Mouse (Mus musculus) neural tube, embryonic 14.5 days (tissue): ENCODE results near the gene Mrpl35. TPM values are rescaled to one million over a fixed set of nuclear protein-coding genes. Genes with fewer than 3 reads are reported as not detected.

ENCODE experiments used
- ATAC-seq: fragments of 200-750 bp; cut with Nextera tagmentation; 2 replicates; pipeline ENCODE4 v1.8.0; 2017; ENCODE audit warnings: low read depth, mild to moderate bottlenecking, moderate TSS enrichment, moderate library complexity
- H3K27ac ChIP-seq: fragments of 300-500 bp; sonication (generic); 2 replicates; pipeline ENCODE4 v1.5.1; 2014; ENCODE audit warnings: low read depth, mild to moderate bottlenecking, control low read depth, low read length, moderate library complexity, mixed read lengths
- H3K27me3 ChIP-seq: fragments of 300-500 bp; sonication (generic); 2 replicates; pipeline ENCODE4 v1.6.1; 2014; ENCODE audit warnings: low read length; ENCODE audit not compliant: control insufficient read depth, insufficient read depth
- H3K36me3 ChIP-seq: fragments of 300-500 bp; sonication (generic); 2 replicates; pipeline ENCODE4 v1.6.1; 2014; ENCODE audit warnings: low read length, mixed read lengths; ENCODE audit not compliant: control insufficient read depth, insufficient read depth
- H3K4me1 ChIP-seq: fragments of 300-500 bp; sonication (generic); 2 replicates; pipeline ENCODE4 v1.6.1; 2014; ENCODE audit warnings: low read length; ENCODE audit not compliant: control insufficient read depth, insufficient read depth
- H3K4me2 ChIP-seq: fragments of 300-500 bp; sonication (generic); 2 replicates; pipeline ENCODE4 v1.6.1; 2014; ENCODE audit warnings: mild to moderate bottlenecking, low read depth, low read length, control low read depth
- H3K4me3 ChIP-seq: fragments of 300-500 bp; sonication (generic); 2 replicates; pipeline ENCODE4 v1.5.1; 2014; ENCODE audit warnings: low read depth, low read length, control low read depth, mixed read lengths
- H3K9ac ChIP-seq: fragments of 300-500 bp; sonication (generic); replicated peaks from 2 replicates; pipeline ENCODE4 v1.6.1; 2014; ENCODE audit warnings: low read depth, mild to moderate bottlenecking, control low read depth, low read length, mixed read lengths
- H3K9me3 ChIP-seq: fragments of 300-500 bp; sonication (generic); 2 replicates; pipeline ENCODE4 v1.6.1; 2016; ENCODE audit warnings: low read length; ENCODE audit not compliant: control insufficient read depth
- WGBS: fragments of 180-500 bp; shearing (Covaris S2); extraction: QIAGEN DNeasy Blood & Tissue Kit; methylation state at CpG from one replicate; pipeline ENCODE4 v1.1.7; 2014; 5-methylcytosine and 5-hydroxymethylcytosine counted together
- polyA plus RNA-seq: library from polyadenylated mRNA; unstranded; fragments of >200 nt; fragmentation: Nextera tagmentation; extraction: Ambion mirVana; gene quantifications from 2 replicates; pipeline ENCODE4 v1.2.1, GENCODE M21; 2014

The Mrpl35 gene
- polyA plus RNA-seq, 1 experiment from 2014 or later = 46.2 TPM

DNA sequence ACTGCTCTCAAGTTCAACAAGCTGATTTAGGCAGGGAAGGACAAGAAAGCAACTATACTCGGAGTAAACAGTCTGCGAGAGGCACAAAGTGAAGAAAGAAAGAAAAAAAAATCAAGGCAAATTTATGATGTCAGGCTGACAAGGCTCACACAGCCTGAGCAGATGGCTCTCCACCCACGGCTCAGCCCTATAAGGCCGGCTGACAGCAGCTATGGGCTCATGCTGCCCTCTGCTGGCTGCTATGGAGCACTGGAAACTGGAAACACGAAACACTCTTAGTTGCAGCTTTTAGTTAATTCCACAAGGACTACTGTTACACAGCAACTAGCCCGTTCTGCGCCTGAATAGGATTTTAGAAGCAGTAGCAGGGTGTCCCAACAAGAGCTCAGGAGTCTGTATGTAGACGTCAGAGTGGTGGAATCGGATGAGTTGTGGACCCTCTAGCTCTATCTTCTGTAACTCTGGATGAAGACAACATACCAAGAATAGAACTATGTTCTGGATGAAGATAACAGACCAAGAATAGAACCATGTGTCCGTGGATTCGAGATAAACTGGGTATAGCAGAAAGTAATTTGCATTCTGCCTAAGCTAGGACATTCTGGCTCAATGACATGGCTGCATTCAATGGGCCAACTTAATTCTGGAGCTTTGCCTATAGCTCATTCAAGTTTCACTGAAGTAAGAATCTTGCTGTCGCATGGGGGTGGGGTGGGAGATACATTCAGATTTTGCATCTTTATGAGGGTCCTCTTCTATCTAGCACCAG lies 22.5 kb downstream of the Mrpl35 start:
- Histone ChIP-seq H3K4me3 (no peak overlapping the region), H3K27ac (no peak overlapping the region), H3K36me3 (peaks cover 16% of the 10 kb centered on the region), H3K27me3 (no peaks in the 10 kb centered on the region), H3K4me2 (no peak overlapping the region), H3K4me1 (no peaks in the 10 kb centered on the region), H3K9ac (no peak overlapping the region), H3K9me3 (no peaks in the 10 kb centered on the region)
- peak; percentile 93 for ATAC-seq
- WGBS = 28% methylated on average over 12 of the region's 12 CpGs

DNA sequence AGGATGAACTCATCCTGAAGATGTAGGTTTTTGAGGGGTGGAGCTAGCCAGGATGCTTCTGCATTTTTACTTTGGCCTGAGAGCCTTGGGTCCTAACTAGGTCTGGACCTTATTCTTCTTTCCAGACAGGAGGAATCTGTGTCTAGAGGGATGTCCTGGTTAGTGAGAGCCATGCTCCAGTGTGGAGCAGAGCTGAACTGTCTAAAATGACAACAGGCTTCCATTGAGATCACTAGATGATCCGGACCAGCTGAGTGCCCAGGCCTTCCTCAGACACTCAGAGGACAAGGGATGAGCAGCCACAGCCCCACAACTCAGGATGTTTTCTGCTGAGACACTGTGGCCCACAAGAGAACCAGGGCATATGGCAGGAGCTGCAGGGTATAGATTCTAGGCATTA lies 23.2 kb downstream of the Mrpl35 start:
- WGBS = 93% methylated on average over 1 of the region's 1 CpGs
- Histone ChIP-seq H3K27me3 (no peaks in the 10 kb centered on the region), H3K4me2 (no peak overlapping the region), H3K27ac (0 out of 2 replicates have a peak overlapping the region, but pooled peaks have one; percentile 23), H3K9ac (no peak overlapping the region), H3K4me1 (no peaks in the 10 kb centered on the region), H3K4me3 (no peak overlapping the region), H3K36me3 (peaks cover 13% of the 10 kb centered on the region; the same call in 1 of the 2 replicates), H3K9me3 (no peaks in the 10 kb centered on the region)
- ATAC-seq = peak; percentile 19; the same call in 1 of the 2 replicates

DNA sequence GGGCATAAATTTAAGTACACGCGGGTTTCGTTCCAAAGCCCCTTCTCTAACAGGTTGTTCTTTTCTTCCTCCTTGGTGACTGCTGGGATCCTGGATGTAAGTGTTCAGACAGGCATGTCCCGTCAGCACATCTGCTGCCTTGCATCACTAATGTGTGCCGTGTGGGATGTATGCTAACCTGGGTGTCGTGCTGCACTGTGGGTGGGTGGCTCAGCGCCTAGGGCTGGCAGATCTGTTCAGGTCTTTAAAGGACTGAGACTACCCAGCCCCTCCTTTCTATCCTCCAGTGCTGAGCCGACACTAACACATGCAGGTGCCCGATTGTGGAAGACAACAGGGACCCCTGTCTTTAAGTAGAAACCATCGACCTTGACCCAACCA lies 25.1 kb downstream of the Mrpl35 start:
- Histone ChIP-seq H3K36me3 (peaks cover 12% of the 10 kb centered on the region; the same call in 1 of the 2 replicates), H3K9me3 (no peaks in the 10 kb centered on the region), H3K4me3 (no peak overlapping the region), H3K9ac (no peak overlapping the region), H3K4me1 (no peaks in the 10 kb centered on the region), H3K27ac (no peak overlapping the region), H3K4me2 (no peak overlapping the region), H3K27me3 (no peaks in the 10 kb centered on the region)
- no peak for ATAC-seq
- 68% methylated on average over 10 of the region's 10 CpGs for WGBS

DNA sequence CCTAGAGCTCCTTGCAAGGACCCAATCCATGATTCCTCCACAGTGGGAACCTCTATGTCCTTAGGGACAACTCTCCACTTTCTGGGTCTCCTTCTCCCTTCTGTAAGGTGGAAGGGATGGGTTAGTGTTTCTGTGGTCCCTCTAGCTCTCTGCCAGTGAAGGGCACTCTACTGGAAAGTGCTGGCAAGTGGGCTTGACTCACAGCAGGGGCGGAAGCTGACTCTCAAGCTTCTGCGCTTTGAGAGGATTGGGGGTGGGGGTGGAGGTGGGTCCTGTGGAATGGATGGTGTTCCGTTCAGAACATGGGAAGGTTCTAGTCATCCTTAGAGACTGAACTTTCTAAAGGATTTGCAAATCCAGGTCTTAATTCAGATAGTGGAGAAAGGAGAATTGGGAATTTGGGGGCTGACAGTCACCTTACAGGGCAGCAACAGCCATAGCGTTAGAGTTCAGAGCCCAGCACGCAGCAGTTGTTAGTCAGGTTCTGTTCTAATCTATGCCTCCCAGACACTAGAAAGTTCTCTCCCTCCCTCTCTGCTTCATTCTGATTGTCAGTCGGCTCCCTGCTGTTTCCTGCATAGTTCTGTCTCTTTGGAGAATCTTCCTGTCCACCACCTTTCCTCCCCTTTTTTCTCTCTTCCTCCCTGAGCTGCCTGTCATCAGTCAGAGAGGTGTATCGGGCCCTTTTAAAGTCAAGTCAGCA lies 25.6 kb downstream of the Mrpl35 start:
- peaks cover 14% of the 10 kb centered on the region; the same call in 1 of the 2 replicates for H3K36me3 ChIP-seq
- no peak for ATAC-seq
- H3K27ac ChIP-seq = no peak overlapping the region
- H3K4me3 ChIP-seq = no peak overlapping the region
- H3K4me1 ChIP-seq = no peaks in the 10 kb centered on the region
- 71% methylated on average over 7 of the region's 7 CpGs for WGBS
- H3K9ac ChIP-seq = no peak overlapping the region
- H3K4me2 ChIP-seq = no peak overlapping the region
- H3K9me3 ChIP-seq = no peaks in the 10 kb centered on the region
- no peaks in the 10 kb centered on the region for H3K27me3 ChIP-seq

DNA sequence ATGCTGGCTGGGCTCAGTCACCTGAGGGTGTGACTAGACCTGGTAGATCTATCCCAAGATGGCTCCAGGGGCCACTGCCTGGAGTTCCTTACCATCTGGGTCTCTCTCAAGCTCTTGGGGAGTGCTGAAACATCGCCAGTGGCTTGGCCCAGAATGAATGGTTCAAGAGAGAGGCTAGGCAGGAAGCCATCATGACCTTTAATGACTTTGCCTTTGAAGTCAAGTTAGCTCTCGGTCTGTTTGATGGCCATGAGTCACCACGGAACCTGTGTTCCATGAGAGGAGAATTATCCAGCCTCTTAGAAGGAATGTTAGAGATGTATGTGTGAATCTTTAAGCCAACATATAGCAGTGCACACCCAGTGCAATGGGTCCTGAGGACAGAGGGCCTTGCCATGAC lies 27.4 kb downstream of the Mrpl35 start:
- Histone ChIP-seq H3K4me2 (no peak overlapping the region), H3K4me1 (no peaks in the 10 kb centered on the region), H3K9me3 (no peaks in the 10 kb centered on the region), H3K9ac (no peak overlapping the region), H3K36me3 (peaks cover 19% of the 10 kb centered on the region), H3K27ac (no peak overlapping the region), H3K27me3 (no peaks in the 10 kb centered on the region), H3K4me3 (no peak overlapping the region)
- 75% methylated on average over 3 of the region's 3 CpGs for WGBS
- no peak for ATAC-seq

DNA sequence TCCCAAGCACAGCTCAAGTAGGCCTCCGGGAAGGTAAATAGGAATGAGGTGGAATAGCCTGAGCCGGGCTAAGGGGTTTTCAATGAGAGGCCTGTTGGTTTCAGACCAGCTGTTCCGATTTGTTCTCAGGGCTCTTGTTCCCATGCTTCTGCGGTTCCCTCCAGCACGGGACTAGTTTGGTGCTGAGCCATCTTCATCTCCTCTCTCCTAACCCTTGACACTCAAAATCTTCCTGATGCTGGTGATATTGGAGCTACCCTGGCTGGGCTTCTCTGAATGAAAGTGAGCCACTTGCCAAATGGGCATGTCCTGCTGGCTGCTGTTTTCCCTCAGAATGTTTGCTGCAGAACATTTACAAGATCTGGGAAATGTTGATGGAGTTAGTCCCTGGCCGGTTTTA lies 35.0 kb downstream of the Mrpl35 start:
- H3K9me3 ChIP-seq = no peaks in the 10 kb centered on the region
- no peaks in the 10 kb centered on the region for H3K27me3 ChIP-seq
- H3K36me3 ChIP-seq = peaks cover 8% of the 10 kb centered on the region
- H3K4me1 ChIP-seq = no peaks in the 10 kb centered on the region
- H3K9ac ChIP-seq = no peak overlapping the region
- no peak overlapping the region for H3K4me3 ChIP-seq
- no peak overlapping the region for H3K27ac ChIP-seq
- H3K4me2 ChIP-seq = no peak overlapping the region
- ATAC-seq = no peak
- 88% methylated on average over 6 of the region's 6 CpGs for WGBS

DNA sequence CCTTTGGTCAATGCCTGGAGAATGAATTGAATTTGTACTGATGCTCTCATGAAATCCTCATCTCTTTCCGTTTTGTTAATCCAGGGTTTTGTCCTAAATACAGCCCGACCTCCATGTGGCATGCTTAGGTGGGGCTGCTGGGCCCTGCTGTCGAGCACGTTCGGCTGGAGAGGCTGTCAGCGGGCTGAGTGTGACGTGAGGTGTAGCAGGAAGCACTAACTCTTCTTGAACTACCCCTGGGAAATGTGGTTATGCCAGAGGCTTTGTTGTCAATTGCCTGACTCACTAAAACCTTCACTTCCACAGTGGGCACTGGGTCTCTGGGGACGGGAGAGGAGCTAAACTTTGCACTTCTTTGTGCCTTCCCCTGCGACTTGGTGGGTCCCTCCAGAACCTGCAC lies 38.4 kb downstream of the Mrpl35 start:
- WGBS = 85% methylated on average over 9 of the region's 9 CpGs
- Histone ChIP-seq H3K27ac (no peak overlapping the region), H3K36me3 (peaks cover 4% of the 10 kb centered on the region), H3K9ac (no peak overlapping the region), H3K4me3 (no peak overlapping the region), H3K27me3 (no peaks in the 10 kb centered on the region), H3K4me1 (no peaks in the 10 kb centered on the region), H3K4me2 (no peak overlapping the region), H3K9me3 (no peaks in the 10 kb centered on the region)
- no peak for ATAC-seq

- Histone ChIP-seq H3K36me3 (peaks cover 33% of the 10 kb centered on the region), H3K27ac (no peak overlapping the region), H3K9me3 (no peaks in the 10 kb centered on the region), H3K9ac (no peak overlapping the region), H3K4me3 (no peak overlapping the region), H3K4me2 (no peak overlapping the region), H3K27me3 (no peaks in the 10 kb centered on the region), H3K4me1 (no peaks in the 10 kb centered on the region)
- ATAC-seq = no peak
- 88% methylated on average over 5 of the region's 5 CpGs for WGBS
Observed at GRCm38 (mm10) chr6:71783165-71783564, 43.6 kb downstream of the Mrpl35 start.

GRCm38 (mm10) chr6:71780431-71780830 lies 46.3 kb downstream of the Mrpl35 start:
- Histone ChIP-seq H3K36me3 (peaks cover 36% of the 10 kb centered on the region), H3K4me2 (no peak overlapping the region), H3K27me3 (no peaks in the 10 kb centered on the region), H3K27ac (no peak overlapping the region), H3K4me3 (no peak overlapping the region), H3K9ac (no peak overlapping the region), H3K9me3 (no peaks in the 10 kb centered on the region), H3K4me1 (no peaks in the 10 kb centered on the region)
- WGBS = 91% methylated on average over 7 of the region's 7 CpGs
- no peak for ATAC-seq
